Comparison of ENCODE assay signal across 8 mouse cellular contexts in the genomic region with DNA sequence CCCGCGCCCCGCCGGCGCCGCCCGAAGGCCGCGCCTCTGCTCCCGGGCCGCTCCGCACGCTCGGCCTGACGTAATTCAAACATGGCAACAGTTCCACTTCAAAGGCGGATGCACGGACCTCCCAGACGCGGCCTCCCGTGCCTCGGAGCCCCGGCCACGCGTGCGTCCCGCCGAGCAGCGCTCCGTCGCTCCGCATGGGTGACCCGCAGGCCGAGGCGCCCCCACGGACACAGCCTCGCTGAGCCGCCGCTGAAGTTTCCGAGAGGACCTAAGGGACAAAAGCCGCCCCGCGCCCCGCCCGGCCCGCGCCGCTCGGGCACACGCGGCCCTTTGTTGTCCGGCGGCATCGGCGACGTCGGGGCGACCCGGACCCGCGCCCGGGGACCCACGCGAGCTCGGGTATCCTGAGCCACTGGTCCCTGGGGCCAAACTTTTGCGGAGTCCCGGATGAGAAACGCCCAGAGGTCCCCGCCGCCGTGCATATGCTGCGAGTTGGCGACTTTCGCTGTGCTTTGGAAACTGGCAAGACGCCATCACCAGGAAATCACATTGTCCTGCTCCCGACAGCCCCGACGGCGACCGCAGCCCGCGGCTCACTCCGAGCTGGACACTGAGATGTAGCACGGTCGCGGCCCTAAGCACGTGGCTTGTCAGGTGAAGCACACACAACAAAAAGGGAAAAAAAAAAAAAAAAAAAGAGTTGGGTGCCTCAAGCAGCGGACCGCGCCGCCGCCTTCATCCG. TPM values are rescaled to one million over a fixed set of nuclear protein-coding genes. Genes with fewer than 3 reads are reported as not detected.
DNase-seq lines count a peak whose midpoint lies in the region; ATAC-seq lines count a peak whose summit lies in the region.

No protein-coding gene starts in this region.

- no peaks in the 10 kb centered on the region for H3K9me3 ChIP-seq in hindbrain, embryonic 13.5 days

- H3K27me3 ChIP-seq in hindbrain, embryonic 13.5 days: no peaks in the 10 kb centered on the region

- peak; percentile 72 for DNase-seq in R1 (ENCODE audit: low read depth, low spot score)
- peak; percentile 33 for DNase-seq in cerebellum, adult 9-11 months
- DNase-seq in frontal cortex, postnatal 25 days (ENCODE audit: low spot score in 2 of 2): peak; percentile 4 to 9
- DNase-seq in left cerebral cortex, adult 8-10 months (ENCODE audit: low spot score in 2 of 2): peak; percentile 3 to 7
- peak; percentile 11 to 14 for DNase-seq in right cerebral cortex, adult 2 months (ENCODE audit: low spot score in 2 of 2)
- peak; percentile 83 for DNase-seq in yolk sac, embryonic 10.5 days (ENCODE audit: low spot score)

- under 1% methylated on average over 92 of the region's 92 CpGs for WGBS in hindbrain, embryonic 13.5 days

- H3K27ac ChIP-seq in hindbrain, embryonic 13.5 days: peak overlapping the region; percentile 88

- H3K36me3 ChIP-seq in hindbrain, embryonic 13.5 days: no peaks in the 10 kb centered on the region

- peak; percentile 74 for ATAC-seq in hindbrain, embryonic 13.5 days (ENCODE audit: low FRiP score)
- peak; percentile 48 for ATAC-seq in megakaryocyte, adult 5-6 weeks (ENCODE audit: poor library complexity, severe bottlenecking)

- peaks cover 32% of the 10 kb centered on the region for H3K4me1 ChIP-seq in hindbrain, embryonic 13.5 days (replicated peaks)

- peak overlapping the region; percentile 90 for H3K9ac ChIP-seq in hindbrain, embryonic 13.5 days

- peak overlapping the region; percentile 69 for H3K4me2 ChIP-seq in hindbrain, embryonic 13.5 days

- H3K4me3 ChIP-seq in hindbrain, embryonic 13.5 days: peak overlapping the region; percentile 88

RNA-seq across cellular contexts. Expression of gene Sinhcaf, which starts 1.3 kb away (rescaled TPM):
- polyA plus RNA-seq in hindbrain, embryonic 13.5 days (2015; fragmentation: Nextera tagmentation; extraction: Ambion mirVana): 103 and 104 TPM in 2 replicates
- total RNA-seq in left cerebral cortex, adult 8-10 months (2022): 1 to 10 TPM; 2.3 to 4.3 (median 3.4) TPM
- 12.4 and 16.8 TPM in 2 replicates for total RNA-seq in megakaryocyte, adult 5-6 weeks (2015)
- 31.7 and 33.8 TPM in 2 replicates for total RNA-seq in megakaryocyte, adult 5-6 weeks (2017)

RNA-seq across cellular contexts. Expression of gene Caprin2, which starts 48.9 kb away (rescaled TPM):
- polyA plus RNA-seq in hindbrain, embryonic 13.5 days (2015; fragmentation: Nextera tagmentation; extraction: Ambion mirVana): 13.0 and 13.2 TPM in 2 replicates
- 10 to 100 TPM in 1 of 4 experiments, 1 to 10 TPM in 3; 8.0 to 12.0 (median 9.2) TPM for total RNA-seq in left cerebral cortex, adult 8-10 months (2022)
- total RNA-seq in megakaryocyte, adult 5-6 weeks (2015): 2.1 and 2.6 TPM in 2 replicates
- 3.2 and 11.3 TPM in 2 replicates for total RNA-seq in megakaryocyte, adult 5-6 weeks (2017)

Comparison
In these comparisons a context has a peak if more than half of its experiments do, and no peak if none do; other contexts are left out.
1. Peak in every context shown above with its lines: DNase-seq, ATAC-seq, H3K4me3 ChIP-seq and H3K27ac ChIP-seq.
2. DNase-seq: peak in every context shown above with its lines; median percentile 83 in yolk sac, embryonic 10.5 days; 72 in R1; 33 in cerebellum, adult 9-11 months; 12 in right cerebral cortex, adult 2 months; 6 in frontal cortex, postnatal 25 days; 5 in left cerebral cortex, adult 8-10 months.